12 mouse cellular contexts compared by ENCODE assay signal in the genomic region with DNA sequence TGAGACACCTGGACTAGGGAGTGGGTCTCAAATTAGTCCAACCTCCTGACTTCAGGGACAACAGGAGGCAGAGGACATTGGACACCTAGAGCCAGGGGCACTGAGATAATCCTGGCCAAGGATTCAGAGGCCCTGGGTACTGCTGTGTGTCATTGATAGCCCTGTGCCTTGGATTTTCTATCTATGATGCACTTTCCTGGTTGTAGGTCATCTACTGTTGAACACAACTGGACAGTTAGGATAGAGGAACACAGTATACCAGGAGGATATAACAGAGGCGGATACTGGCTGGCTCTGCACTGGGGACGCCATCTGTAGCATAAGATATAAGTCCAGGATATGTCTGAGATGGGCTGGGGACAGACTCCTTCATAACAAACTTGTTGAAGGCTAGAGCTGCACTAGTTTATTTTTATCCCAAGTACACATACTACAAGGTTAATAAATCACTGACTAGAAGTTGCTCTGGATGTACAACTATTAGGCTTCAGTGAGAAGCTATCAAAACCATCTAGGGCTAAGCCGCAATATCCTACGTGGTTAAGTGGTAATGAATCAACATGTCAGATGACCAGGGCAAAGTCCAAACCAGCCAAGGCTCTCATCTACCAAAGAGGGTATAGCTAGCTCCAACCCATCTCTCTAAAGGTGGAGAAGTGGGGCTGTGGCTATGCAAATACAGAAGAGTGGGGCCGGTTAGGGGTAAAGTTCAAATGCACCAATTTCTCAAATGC.
DNase-seq lines count a peak whose midpoint lies in the region; ATAC-seq and TF ChIP-seq lines count a peak whose summit lies in the region.
"Had no signal": no experiment of that assay in that cellular context is flagged by ENCODE, and none has a peak within 500 bp of the region (broad histone marks: within the 10 kb centered on the region; RNA-seq: fewer than 3 reads in every experiment).

No protein-coding gene starts in this region.

- TF ChIP-seq POLR2A in cerebellum, adult 2 months (IDR thresholded peaks at IDR 0.05; ENCODE audit: borderline replicate concordance, insufficient read depth, low read length), result no peak

- DNase-seq in heart, postnatal 0 days (ENCODE audit: low spot score), result no peak
- DNase-seq in kidney, adult 9 months, result peak; percentile 82
- DNase-seq in cerebellum, adult 2 months, result no peak
- no peak for DNase-seq in gastrocnemius, adult 2 months
- DNase-seq: adrenal gland, postnatal 36 days; lung, adult 2 months; retina, postnatal 1 day had no signal

- H3K9ac ChIP-seq in hindbrain, embryonic 13.5 days, result no peak overlapping the region
- H3K9ac ChIP-seq in hindbrain, embryonic 16.5 days (ENCODE audit: low read depth, low read length), result no peak overlapping the region
- H3K9ac ChIP-seq in heart, postnatal 0 days (replicated peaks; ENCODE audit: low read depth, low read length), result no peak overlapping the region
- H3K9ac ChIP-seq in stomach, embryonic 15.5 days, result no peak overlapping the region

- ATAC-seq in hindbrain, embryonic 13.5 days (ENCODE audit: low FRiP score), result no peak
- ATAC-seq in hindbrain, embryonic 16.5 days, result no peak
- ATAC-seq in heart, postnatal 0 days (ENCODE audit: insufficient read depth, low read depth), result no peak; the same call in 1 of the 2 replicates
- ATAC-seq in stomach, embryonic 15.5 days (ENCODE audit: insufficient read depth, low FRiP score, low read depth), result peak; percentile 76; the same call in 1 of the 2 replicates

- no peak overlapping the region for H3K4me3 ChIP-seq in hindbrain, embryonic 13.5 days
- no peak overlapping the region for H3K4me3 ChIP-seq in hindbrain, embryonic 16.5 days (ENCODE audit: low read length)
- no peak overlapping the region for H3K4me3 ChIP-seq in heart, postnatal 0 days (ENCODE audit: low read depth, low read length)
- H3K4me3 ChIP-seq in stomach, embryonic 15.5 days (replicated peaks), result no peak overlapping the region
- H3K4me3 ChIP-seq in cerebellum, adult 2 months (replicated peaks; ENCODE audit: insufficient read depth, low read depth, low read length), result no peak overlapping the region
- no peak overlapping the region for H3K4me3 ChIP-seq in gastrocnemius, adult 2 months
- H3K4me3 ChIP-seq: limb, embryonic 10.5 days; megakaryocyte, embryonic 14.5 days had no signal

- no peak overlapping the region for H3K4me2 ChIP-seq in hindbrain, embryonic 13.5 days
- no peak overlapping the region for H3K4me2 ChIP-seq in hindbrain, embryonic 16.5 days (ENCODE audit: low read length)
- no peak overlapping the region for H3K4me2 ChIP-seq in heart, postnatal 0 days (ENCODE audit: low read depth, low read length)
- no peak overlapping the region for H3K4me2 ChIP-seq in stomach, embryonic 15.5 days

- no peak for TF ChIP-seq CTCF in heart, postnatal 0 days (IDR thresholded peaks at IDR 0.05; ENCODE audit: low read depth)
- no peak for TF ChIP-seq CTCF in cerebellum, adult 2 months (IDR thresholded peaks at IDR 0.05; ENCODE audit: borderline replicate concordance, insufficient read depth, low read depth, low read length)
- TF ChIP-seq CTCF in gastrocnemius, adult 2 months (IDR thresholded peaks at IDR 0.05), result no peak

- 92% methylated on average over 5 of the region's 5 CpGs for WGBS in hindbrain, embryonic 13.5 days
- WGBS in hindbrain, embryonic 16.5 days, result 91% methylated on average over 5 of the region's 5 CpGs
- 61% methylated on average over 5 of the region's 5 CpGs for WGBS in heart, postnatal 0 days
- 63% methylated on average over 5 of the region's 5 CpGs for WGBS in stomach, embryonic 15.5 days
- WGBS in cerebellum, adult 2 months, result 98% methylated on average over 5 of the region's 5 CpGs

- H3K27me3 ChIP-seq in hindbrain, embryonic 13.5 days, result no peaks in the 10 kb centered on the region
- H3K27me3 ChIP-seq in hindbrain, embryonic 16.5 days (replicated peaks; ENCODE audit: control insufficient read depth, insufficient read depth, low read length), result no peaks in the 10 kb centered on the region
- no peaks in the 10 kb centered on the region for H3K27me3 ChIP-seq in heart, postnatal 0 days (ENCODE audit: control insufficient read depth, insufficient read depth, low read length)
- no peaks in the 10 kb centered on the region for H3K27me3 ChIP-seq in stomach, embryonic 15.5 days (replicated peaks)
- H3K27me3 ChIP-seq in cerebellum, adult 2 months (ENCODE audit: control insufficient read depth, insufficient read depth, low read length), result no peaks in the 10 kb centered on the region

- H3K4me1 ChIP-seq in hindbrain, embryonic 13.5 days (replicated peaks), result peaks cover 18% of the 10 kb centered on the region
- no peaks in the 10 kb centered on the region; the same call in 1 of the 2 replicates for H3K4me1 ChIP-seq in hindbrain, embryonic 16.5 days (ENCODE audit: control insufficient read depth, insufficient read depth, low read depth, low read length)
- peaks cover 34% of the 10 kb centered on the region for H3K4me1 ChIP-seq in heart, postnatal 0 days (ENCODE audit: control insufficient read depth, insufficient read depth)
- H3K4me1 ChIP-seq in stomach, embryonic 15.5 days, result no peaks in the 10 kb centered on the region
- H3K4me1 ChIP-seq in cerebellum, adult 2 months (ENCODE audit: control insufficient read depth, insufficient read depth, low read length), result peaks cover 4% of the 10 kb centered on the region
- H3K4me1 ChIP-seq: limb, embryonic 10.5 days; megakaryocyte, embryonic 14.5 days had no signal

- no peaks in the 10 kb centered on the region for H3K9me3 ChIP-seq in hindbrain, embryonic 13.5 days
- H3K9me3 ChIP-seq in hindbrain, embryonic 16.5 days (ENCODE audit: control insufficient read depth, low read length), result no peaks in the 10 kb centered on the region
- H3K9me3 ChIP-seq in heart, postnatal 0 days (replicated peaks; ENCODE audit: control insufficient read depth, low read length), result no peaks in the 10 kb centered on the region
- no peaks in the 10 kb centered on the region for H3K9me3 ChIP-seq in stomach, embryonic 15.5 days
- H3K9me3 ChIP-seq: limb, embryonic 10.5 days; megakaryocyte, embryonic 14.5 days had no signal

- no peak for TF ChIP-seq EP300 in heart, postnatal 0 days (IDR thresholded peaks at IDR 0.05; ENCODE audit: low read depth)

- H3K27ac ChIP-seq in hindbrain, embryonic 13.5 days, result peak overlapping the region; percentile 25; the same call in 1 of the 2 replicates
- H3K27ac ChIP-seq in hindbrain, embryonic 16.5 days (ENCODE audit: low read depth, low read length), result no peak overlapping the region
- peak overlapping the region; percentile 28 for H3K27ac ChIP-seq in heart, postnatal 0 days (ENCODE audit: low read depth)
- H3K27ac ChIP-seq in stomach, embryonic 15.5 days, result 0 out of 2 replicates have a peak overlapping the region, but pooled peaks have one; percentile 44
- H3K27ac ChIP-seq in cerebellum, adult 2 months (ENCODE audit: insufficient read depth, low read length), result no peak overlapping the region
- no peak overlapping the region for H3K27ac ChIP-seq in gastrocnemius, adult 2 months
- H3K27ac ChIP-seq: limb, embryonic 10.5 days had no signal

- peaks cover 6% of the 10 kb centered on the region for H3K36me3 ChIP-seq in hindbrain, embryonic 13.5 days
- no peaks in the 10 kb centered on the region for H3K36me3 ChIP-seq in hindbrain, embryonic 16.5 days (ENCODE audit: control insufficient read depth, insufficient read depth, low read length)
- H3K36me3 ChIP-seq in heart, postnatal 0 days (replicated peaks; ENCODE audit: control insufficient read depth, insufficient read depth, low read length), result no peaks in the 10 kb centered on the region
- no peaks in the 10 kb centered on the region for H3K36me3 ChIP-seq in stomach, embryonic 15.5 days

- intact Hi-C loops in gastrocnemius, adult 2 months (cut with DNase I), result no loop called here

Comparison
In these comparisons a context has a peak if more than half of its experiments do, and no peak if none do; other contexts are left out.
1. H3K27ac ChIP-seq: peak in hindbrain, embryonic 13.5 days (single experiment), heart, postnatal 0 days (single experiment) and stomach, embryonic 15.5 days (single experiment); none in hindbrain, embryonic 16.5 days (single experiment), cerebellum, adult 2 months (single experiment) and gastrocnemius, adult 2 months (single experiment).